Mouse (Mus musculus) liver, adult 2 months (tissue): ENCODE results near the gene Dnhd1. TPM values are rescaled to one million over a fixed set of nuclear protein-coding genes. Genes with fewer than 3 reads are reported as not detected.

Experiments
- DNase-seq: peaks from one replicate; pipeline ENCODE4 v3.0.0-alpha.2; 2011; ENCODE audit warnings: low read depth, low spot score; ENCODE audit errors: extremely low read depth
- H3K27ac ChIP-seq: fragments of 200-500 bp; replicated peaks from 2 replicates; pipeline ENCODE4 v1.5.1; 2012; ENCODE audit warnings: low read depth, mild to moderate bottlenecking, control low read depth, inconsistent platforms, low read length; ENCODE audit not compliant: insufficient read depth
- H3K27me3 ChIP-seq: fragments of 200-500 bp; 2 replicates; pipeline ENCODE4 v1.6.1; 2012; ENCODE audit warnings: mild to moderate bottlenecking, moderate library complexity, low read length, inconsistent platforms; ENCODE audit not compliant: control insufficient read depth, insufficient read depth
- H3K36me3 ChIP-seq: fragments of 200-500 bp; 2 replicates; pipeline ENCODE4 v1.6.1; 2012; ENCODE audit warnings: low read length, inconsistent platforms; ENCODE audit not compliant: control insufficient read depth, insufficient read depth
- H3K4me1 ChIP-seq: fragments of 200-500 bp; 2 replicates; pipeline ENCODE4 v1.6.1; 2011; ENCODE audit warnings: low read length; ENCODE audit not compliant: control insufficient read depth, insufficient read depth
- H3K4me3 ChIP-seq: fragments of 200-500 bp; 2 replicates; pipeline ENCODE4 v1.5.1; 2011; ENCODE audit warnings: low read depth, mild to moderate bottlenecking, control low read depth, low read length, moderate library complexity; ENCODE audit not compliant: insufficient read depth
- H3K79me2 ChIP-seq: fragments of 200-500 bp; 2 replicates; pipeline ENCODE4 v1.6.1; 2012; ENCODE audit warnings: inconsistent platforms, mild to moderate bottlenecking, low read length, moderate library complexity; ENCODE audit not compliant: control insufficient read depth, insufficient read depth
- H3K9ac ChIP-seq: fragments of 200-500 bp; 2 replicates; pipeline ENCODE4 v1.6.1; 2012; ENCODE audit warnings: low read depth, mild to moderate bottlenecking, control low read depth, inconsistent platforms, low read length
- CTCF ChIP-seq: fragments of 200-500 bp; IDR thresholded peaks from 2 replicates; pipeline ENCODE4 v1.5.1; 2011; ENCODE audit warnings: low read depth, low read length, control low read depth
- POLR2A ChIP-seq: fragments of 200-500 bp; IDR thresholded peaks from 2 replicates; pipeline ENCODE4 v1.6.1; 2011; ENCODE audit warnings: low read length, control low read depth; ENCODE audit not compliant: insufficient read depth; ENCODE audit errors: extremely low read depth
- WGBS: fragments of 180-500 bp; shearing (Covaris S2); methylation state at CpG from one replicate; pipeline ENCODE4 v1.1.7; 2018; 5-methylcytosine and 5-hydroxymethylcytosine counted together
- polyA plus RNA-seq: library from polyadenylated mRNA; depleted of rRNA; stranded (reverse); fragments of >200 nt; gene quantifications from 2 replicates; pipeline ENCODE4 v1.2.3, GENCODE M21; 2012; rRNA removed
- total RNA-seq: library from RNA; depleted of rRNA; stranded (reverse); fragments of >200 nt; gene quantifications from 2 replicates; pipeline ENCODE4 v1.2.3, GENCODE M21; 2014; rRNA removed

Dnhd1 gene
- total and polyA plus RNA-seq, 2 experiments = 0.82 to 0.92 TPM

GRCm38 (mm10) chr7:105764331-105764730 lies 113.7 kb downstream of the Dnhd1 start:
- Histone ChIP-seq H3K27me3 (0 out of 2 replicates have a peak, but pooled peaks cover 3% of the 10 kb centered on the region), H3K79me2 (no peaks in the 10 kb centered on the region), H3K9ac (no peak overlapping the region), H3K4me1 (peaks cover 4% of the 10 kb centered on the region; the same call in 1 of the 2 replicates), H3K4me3 (no peak overlapping the region), H3K36me3 (no peaks in the 10 kb centered on the region), H3K27ac (no peak overlapping the region)
- no peak for DNase-seq
- WGBS = 98% methylated on average over 11 of the region's 11 CpGs
- no peak for TF ChIP-seq CTCF
- no peak for TF ChIP-seq POLR2A

DNA sequence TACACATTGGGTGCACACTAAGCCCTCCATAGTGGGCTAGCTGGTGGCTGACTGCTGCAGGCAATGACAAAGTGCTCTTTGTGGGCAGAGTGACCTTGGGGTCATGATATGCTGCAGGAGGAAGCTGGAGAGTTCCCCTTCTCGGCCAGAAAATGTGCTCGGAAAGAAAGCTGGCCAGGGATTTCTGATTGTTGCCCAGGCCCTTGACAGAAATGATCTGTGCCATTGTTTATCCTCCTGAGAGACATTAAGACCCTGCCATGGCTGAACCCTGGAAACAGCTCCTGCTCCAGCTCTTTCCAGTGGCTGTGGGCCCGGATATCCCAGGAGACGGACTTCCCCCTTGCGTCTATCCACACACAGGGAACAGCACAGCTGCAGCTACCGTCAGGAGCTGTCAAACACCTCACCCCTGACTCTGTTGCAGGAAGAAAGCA lies 117.1 kb downstream of the Dnhd1 start:
- no peak for DNase-seq
- Histone ChIP-seq H3K79me2 (no peaks in the 10 kb centered on the region), H3K27ac (peak overlapping the region; percentile 39), H3K36me3 (no peaks in the 10 kb centered on the region), H3K27me3 (no peaks in the 10 kb centered on the region), H3K4me3 (no peak overlapping the region), H3K9ac (no peak overlapping the region), H3K4me1 (peaks cover 4% of the 10 kb centered on the region)
- TF ChIP-seq POLR2A (no peak), CTCF (no peak)
- WGBS = 66% methylated on average over 6 of the region's 6 CpGs

DNA sequence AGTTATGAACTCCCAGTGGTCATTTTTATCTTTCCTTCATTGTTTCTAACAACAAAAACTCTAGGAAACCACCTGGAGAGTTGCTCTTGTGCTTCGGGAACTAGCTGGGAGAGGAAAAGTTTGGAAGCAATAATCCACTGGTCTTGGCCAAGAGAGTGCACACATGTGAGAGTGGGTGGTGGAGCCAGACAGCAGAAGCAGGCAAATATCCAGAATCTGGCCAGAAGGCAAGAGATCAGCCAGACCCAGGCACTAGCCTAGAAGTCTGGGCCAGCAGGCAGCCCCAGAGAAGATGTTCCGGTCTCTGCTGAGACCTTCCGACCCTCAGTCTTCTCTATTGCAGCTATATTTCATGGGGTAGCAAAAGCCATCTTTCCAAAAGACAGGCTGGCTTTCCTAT lies 119.3 kb downstream of the Dnhd1 start:
- no peak overlapping the region for H3K27ac ChIP-seq
- peaks cover 4% of the 10 kb centered on the region for H3K4me1 ChIP-seq
- no peak overlapping the region for H3K9ac ChIP-seq
- H3K4me3 ChIP-seq = no peak overlapping the region
- no peaks in the 10 kb centered on the region for H3K36me3 ChIP-seq
- TF ChIP-seq POLR2A = no peak
- no peak for TF ChIP-seq CTCF
- no peaks in the 10 kb centered on the region for H3K79me2 ChIP-seq
- 47% methylated on average over 3 of the region's 3 CpGs for WGBS
- H3K27me3 ChIP-seq = no peaks in the 10 kb centered on the region
- DNase-seq = peak; percentile 32

Other genes with a start within 250 kb of the Dnhd1 start
- not detected in 2 replicates for gene Cnga4, start 246.3 kb upstream of the Dnhd1 start, total RNA-seq
- gene Cnga4, start 246.3 kb upstream of the Dnhd1 start, polyA plus RNA-seq = 0.04 TPM in 2 replicates
- gene Cckbr, start 225.1 kb upstream of the Dnhd1 start, total RNA-seq = not detected in 2 replicates
- not detected in 2 replicates for gene Cckbr, start 225.1 kb upstream of the Dnhd1 start, polyA plus RNA-seq
- 0.67 and 1.1 TPM in 2 replicates for gene Cavin3, start 168.5 kb upstream of the Dnhd1 start, total RNA-seq
- gene Cavin3, start 168.5 kb upstream of the Dnhd1 start, polyA plus RNA-seq = 1.3 and 1.4 TPM in 2 replicates
- gene Smpd1, start 96.5 kb upstream of the Dnhd1 start, total RNA-seq = 33.1 and 38.1 TPM in 2 replicates
- 48.4 and 51.9 TPM in 2 replicates for gene Smpd1, start 96.5 kb upstream of the Dnhd1 start, polyA plus RNA-seq
- 1.1 TPM in 2 replicates for gene Apbb1, start 69.2 kb upstream of the Dnhd1 start, total RNA-seq
- gene Apbb1, start 69.2 kb upstream of the Dnhd1 start, polyA plus RNA-seq = 0.85 and 1.6 TPM in 2 replicates
- 5,639 and 7,644 TPM in 2 replicates for gene Hpx, start 50.7 kb upstream of the Dnhd1 start, total RNA-seq
- gene Hpx, start 50.7 kb upstream of the Dnhd1 start, polyA plus RNA-seq = 4,285 and 5,140 TPM in 2 replicates
- gene Trim3, start 17.3 kb upstream of the Dnhd1 start, total RNA-seq = 6.3 and 10.2 TPM in 2 replicates
- 10.9 and 14.9 TPM in 2 replicates for gene Trim3, start 17.3 kb upstream of the Dnhd1 start, polyA plus RNA-seq
- gene Timm10b, start 10.8 kb upstream of the Dnhd1 start, total RNA-seq = 42.2 and 67.5 TPM in 2 replicates
- 51.4 and 63.3 TPM in 2 replicates for gene Timm10b, start 10.8 kb upstream of the Dnhd1 start, polyA plus RNA-seq
- 4.9 and 7.9 TPM in 2 replicates for gene Arfip2, start 10.4 kb upstream of the Dnhd1 start, total RNA-seq
- 15.7 and 28.6 TPM in 2 replicates for gene Arfip2, start 10.4 kb upstream of the Dnhd1 start, polyA plus RNA-seq
- gene Gm45799, start 10.3 kb upstream of the Dnhd1 start, total RNA-seq = 27.7 and 28.6 TPM in 2 replicates
- gene Gm45799, start 10.3 kb upstream of the Dnhd1 start, polyA plus RNA-seq = 136 and 140 TPM in 2 replicates
- 36.6 and 41.1 TPM in 2 replicates for gene Ilk, start 85.8 kb downstream of the Dnhd1 start, total RNA-seq
- gene Ilk, start 85.8 kb downstream of the Dnhd1 start, polyA plus RNA-seq = 50.5 and 53.6 TPM in 2 replicates
- 4.9 and 5.5 TPM in 2 replicates for gene Rrp8, start 86.6 kb downstream of the Dnhd1 start, total RNA-seq
- gene Rrp8, start 86.6 kb downstream of the Dnhd1 start, polyA plus RNA-seq = 5.5 and 5.9 TPM in 2 replicates
- 87.3 and 107 TPM in 2 replicates for gene Taf10, start 93.5 kb downstream of the Dnhd1 start, total RNA-seq
- gene Taf10, start 93.5 kb downstream of the Dnhd1 start, polyA plus RNA-seq = 296 and 310 TPM in 2 replicates
- 27.4 and 43.8 TPM in 2 replicates for gene Tpp1, start 101.4 kb downstream of the Dnhd1 start, total RNA-seq
- gene Tpp1, start 101.4 kb downstream of the Dnhd1 start, polyA plus RNA-seq = 95.3 and 124 TPM in 2 replicates
- gene Dchs1, start 136.8 kb downstream of the Dnhd1 start, total RNA-seq = 1.4 and 2.7 TPM in 2 replicates
- 1.1 TPM in 2 replicates for gene Dchs1, start 136.8 kb downstream of the Dnhd1 start, polyA plus RNA-seq
- 109 and 118 TPM in 2 replicates for gene Mrpl17, start 160.3 kb downstream of the Dnhd1 start, total RNA-seq
- 207 and 261 TPM in 2 replicates for gene Mrpl17, start 160.3 kb downstream of the Dnhd1 start, polyA plus RNA-seq